Mouse (Mus musculus) frontal cortex, adult 2 months (tissue): Measurements from ENCODE around the gene Chrm3. TPM values are rescaled to one million over a fixed set of nuclear protein-coding genes. Genes with fewer than 3 reads are reported as not detected.
"Not testable (repeated sequence)": the region's sequence is repeated elsewhere in the genome, so short reads cannot be mapped to it uniquely, and the experiment has no call there.

Source experiments
- DNase-seq, 2 experiments: peaks; one replicate each; pipeline ENCODE4 v3.0.0; 2022; ENCODE audit warnings: low spot score in 1 of 2; ENCODE audit errors: extremely low spot score in 1 of 2
- polyA plus RNA-seq: library from polyadenylated mRNA; depleted of rRNA; stranded (reverse); fragments of >200 nt; gene quantifications from 2 replicates; pipeline ENCODE4 v1.2.3, GENCODE M21; 2012; rRNA removed

The Chrm3 gene
- polyA plus RNA-seq, result 22.0 and 24.1 TPM in 2 replicates

GRCm38 (mm10) chr13:10360777-10361176 is at the start of gene Chrm3:
Gene Chrm3, minus strand, starts transcription at chr13:10360847.
- DNase-seq, result peak; percentile 60 to 83

- no peak for DNase-seq
Observed at GRCm38 (mm10) chr13:10394364-10394763, 33.7 kb upstream of the Chrm3 start.

- not testable (repeated sequence) for DNase-seq
Observed at GRCm38 (mm10) chr13:10375487-10375886, 14.8 kb upstream of the Chrm3 start.

- DNase-seq, result no peak
Observed at GRCm38 (mm10) chr13:10360199-10360694, 400 bp downstream of the Chrm3 start.

- DNase-seq, result no peak
Observed at GRCm38 (mm10) chr13:10359516-10360198, 990 bp downstream of the Chrm3 start.

- DNase-seq, result no peak
Observed at GRCm38 (mm10) chr13:10355796-10356195, 4.9 kb downstream of the Chrm3 start.

- no peak for DNase-seq
Observed at GRCm38 (mm10) chr13:10354885-10355575, 5.6 kb downstream of the Chrm3 start.

- DNase-seq, result no peak
Observed at GRCm38 (mm10) chr13:10352141-10352540, 8.5 kb downstream of the Chrm3 start.

GRCm38 (mm10) chr13:10344362-10344761 is 16.3 kb downstream of the Chrm3 start:
- DNase-seq, result no peak

- DNase-seq, result no peak
Observed at GRCm38 (mm10) chr13:10335558-10335957, 25.1 kb downstream of the Chrm3 start.

- no peak for DNase-seq
Observed at GRCm38 (mm10) chr13:10332762-10333161, 27.9 kb downstream of the Chrm3 start.

GRCm38 (mm10) chr13:10309811-10310210 is 50.8 kb downstream of the Chrm3 start:
- DNase-seq, result no peak

GRCm38 (mm10) chr13:10295160-10295559 is 65.5 kb downstream of the Chrm3 start:
- DNase-seq, result peak in 1 of 2 experiments; percentile 33

- no peak for DNase-seq
Observed at GRCm38 (mm10) chr13:10284331-10284730, 76.3 kb downstream of the Chrm3 start.

- DNase-seq, result peak in 1 of 2 experiments; percentile 47
Observed at GRCm38 (mm10) chr13:10274907-10275306, 85.7 kb downstream of the Chrm3 start.

- no peak for DNase-seq
Observed at GRCm38 (mm10) chr13:10263784-10264183, 96.9 kb downstream of the Chrm3 start.

GRCm38 (mm10) chr13:10253049-10253448 is 107.6 kb downstream of the Chrm3 start:
- DNase-seq, result no peak

GRCm38 (mm10) chr13:10251499-10252179 is 109.0 kb downstream of the Chrm3 start:
- peak in 1 of 2 experiments; percentile 33 for DNase-seq

- DNase-seq, result peak in 1 of 2 experiments; percentile 32
Observed at GRCm38 (mm10) chr13:10244243-10244998, 116.2 kb downstream of the Chrm3 start.

GRCm38 (mm10) chr13:10240238-10240637 is 120.4 kb downstream of the Chrm3 start:
- DNase-seq, result peak; percentile 33 to 36
